Mouse (Mus musculus): ENCODE results near the gene Saa2.
"Not testable (repeated sequence)": the region's sequence is repeated elsewhere in the genome, so short reads cannot be mapped to it uniquely, and the experiment has no call there.

Saa2 gene

DNA sequence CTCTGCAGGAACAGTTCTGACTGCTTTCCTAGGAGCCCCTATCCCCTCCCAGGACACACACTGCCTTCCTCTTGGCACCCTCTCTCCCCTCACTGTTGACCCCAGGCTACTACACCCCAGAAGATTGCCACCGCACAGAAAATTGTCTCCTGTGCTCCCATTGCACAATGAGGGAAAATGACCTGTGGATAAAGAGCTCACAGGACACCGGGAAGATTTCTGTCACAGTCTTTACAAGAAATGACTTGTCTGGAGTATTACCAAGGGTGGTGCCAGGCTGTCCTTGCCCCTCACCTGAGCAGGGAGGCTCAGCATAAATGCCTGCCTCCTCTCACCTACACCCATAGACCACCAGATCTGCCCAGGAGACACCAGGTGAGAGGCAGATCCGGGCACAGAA is at the start of gene Saa2:
Gene Saa2 (plus strand): TSS at position 301 of the 400 bp plus-strand sequence.
- DNase-seq (ENCODE audit: low spot score in 2 of 2), result no peak

DNA sequence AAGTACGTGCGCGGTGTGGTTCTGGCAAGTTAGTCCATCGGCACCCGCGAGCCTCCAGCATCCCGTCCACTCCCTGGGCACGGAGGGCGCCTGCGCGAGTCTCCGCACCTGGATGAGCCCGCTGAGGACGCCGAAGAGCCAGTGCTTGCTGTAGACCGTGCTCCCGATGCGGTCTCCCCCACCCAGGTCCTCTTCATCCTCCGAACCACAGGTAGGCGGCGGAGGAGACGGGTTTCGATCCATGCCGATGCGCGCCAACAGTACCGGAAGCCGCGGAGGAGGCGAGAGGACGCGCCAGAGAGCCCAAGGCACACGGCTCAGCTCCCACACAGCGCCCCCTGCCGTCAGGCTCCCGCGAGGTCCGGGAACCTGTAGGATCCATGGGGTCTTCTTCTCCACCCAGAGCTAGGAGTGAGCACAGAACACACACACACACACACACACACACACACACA is 41.2 kb upstream of the Saa2 start, which contains the start of gene Saal1:
Gene Saal1 (minus strand): TSS at position 291 of the 455 bp plus-strand sequence.
- DNase-seq (ENCODE audit: low spot score in 2 of 2), result peak; percentile 57 to 69

DNA sequence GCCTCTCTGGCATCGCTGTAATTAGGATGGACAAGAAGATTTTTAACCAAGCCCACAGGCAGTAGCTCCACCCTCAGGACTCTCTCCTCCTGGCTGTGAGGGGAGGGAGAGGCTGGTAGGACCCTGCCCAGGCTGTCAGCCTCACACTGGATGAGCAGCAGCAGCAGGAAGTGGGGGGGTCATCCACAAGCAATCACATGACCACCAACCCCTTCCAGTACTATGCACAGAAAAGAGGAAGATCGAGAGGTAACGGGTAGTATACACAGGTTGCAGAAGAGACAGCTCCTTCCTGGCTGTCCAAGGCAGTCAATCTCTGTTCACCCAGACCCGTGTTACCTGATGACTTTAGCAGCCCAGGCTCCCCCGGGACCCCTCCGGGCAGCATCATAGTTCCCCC is 39.3 kb upstream of the Saa2 start:
- no peak for DNase-seq (ENCODE audit: low spot score in 2 of 2)

DNA sequence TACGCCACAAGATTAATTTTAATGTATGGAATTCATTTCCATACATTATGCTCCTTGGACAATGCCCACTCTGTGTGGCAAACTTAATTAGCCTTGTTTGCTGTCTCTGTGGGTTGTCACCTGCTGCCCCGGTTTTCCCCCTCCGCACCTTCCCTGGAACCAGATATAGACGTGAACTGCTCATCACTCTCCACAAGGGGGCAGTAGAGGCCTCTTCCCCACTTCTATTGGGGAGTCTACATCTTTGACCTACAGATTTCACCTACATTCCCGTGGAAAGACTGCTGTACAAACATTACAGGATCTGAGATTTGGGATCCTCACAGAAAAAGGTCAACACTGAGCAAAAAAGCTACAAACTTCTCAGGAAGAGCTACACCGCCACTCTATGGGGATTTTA is 37.1 kb upstream of the Saa2 start:
- DNase-seq (ENCODE audit: low spot score in 2 of 2), result peak; percentile 31 to 58

DNA sequence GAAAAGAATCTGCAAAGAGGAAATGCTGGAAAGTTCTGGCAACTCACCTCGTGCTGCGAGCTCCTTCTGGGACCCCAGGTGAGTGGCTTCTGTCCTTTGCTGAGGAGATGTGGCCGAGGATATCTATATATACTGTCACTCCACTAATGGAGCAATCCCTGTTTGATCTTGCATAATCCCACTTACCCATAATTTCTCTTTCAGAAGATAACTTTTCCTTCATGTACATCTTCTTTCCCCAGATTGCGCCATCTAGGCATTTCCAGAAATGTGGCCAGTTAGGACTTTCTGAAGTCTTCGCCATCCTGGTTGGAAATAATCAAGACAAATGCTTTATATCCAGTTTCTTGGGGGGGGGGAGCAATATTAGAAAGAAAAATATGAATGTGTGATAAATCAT is 36.0 kb upstream of the Saa2 start, which contains the start of gene Saa3:
Gene Saa3 (minus strand): TSS at position 101 of the 400 bp plus-strand sequence.
- no peak for DNase-seq (ENCODE audit: low spot score in 2 of 2)

DNA sequence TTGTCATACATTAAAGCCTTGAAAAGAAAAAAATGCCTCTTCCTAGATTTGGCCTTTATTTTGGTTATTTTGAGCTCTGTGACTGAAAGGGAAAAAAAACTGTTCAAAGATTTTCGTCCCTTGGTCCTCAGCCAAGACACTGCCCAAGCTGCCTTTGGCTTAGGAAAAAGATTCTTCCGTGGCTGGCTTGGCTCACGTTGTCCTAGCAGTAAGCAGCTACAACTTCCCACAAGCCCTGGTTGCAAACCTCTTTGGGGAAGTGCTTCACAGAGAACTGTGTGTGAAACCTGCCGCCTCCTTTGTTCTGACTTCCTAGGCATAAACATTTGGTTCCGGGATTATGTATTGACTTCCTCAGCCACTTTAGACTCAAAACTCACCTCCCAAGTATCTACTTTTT is 34.7 kb upstream of the Saa2 start:
- no peak for DNase-seq (ENCODE audit: low spot score in 2 of 2)

DNA sequence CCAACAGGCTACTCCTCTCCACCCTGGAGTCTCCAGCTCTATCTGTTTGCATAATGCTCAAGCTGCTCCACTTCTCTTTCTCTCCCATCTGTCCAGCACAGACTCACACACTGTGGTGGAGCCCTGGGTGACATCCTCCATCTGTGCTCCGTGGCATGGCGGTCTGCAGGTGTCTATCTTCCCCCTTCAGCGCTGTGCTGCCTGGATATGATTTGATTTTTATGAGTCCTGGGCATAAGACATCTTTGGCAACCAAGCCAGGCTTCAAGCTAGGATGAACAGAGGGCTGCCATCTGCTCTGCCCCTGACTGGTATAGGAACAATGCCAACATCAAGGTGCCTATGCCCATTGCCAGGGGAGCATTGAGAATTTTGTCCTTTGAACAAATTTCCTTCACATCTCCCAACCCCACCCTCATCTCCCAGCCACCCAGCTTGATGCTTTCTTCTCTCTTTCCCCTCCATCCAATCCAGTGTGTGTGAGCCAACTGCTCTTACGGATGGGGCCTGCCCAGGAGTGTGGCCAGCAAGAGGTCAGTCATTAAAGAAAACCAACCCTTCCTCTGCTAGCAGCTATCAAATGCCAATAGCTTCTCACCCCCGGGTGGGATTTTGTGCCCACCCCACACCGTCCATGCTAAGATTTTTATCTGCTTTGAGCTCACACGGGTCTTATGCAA is 32.9 kb upstream of the Saa2 start:
- DNase-seq (ENCODE audit: low spot score in 2 of 2), result no peak

DNA sequence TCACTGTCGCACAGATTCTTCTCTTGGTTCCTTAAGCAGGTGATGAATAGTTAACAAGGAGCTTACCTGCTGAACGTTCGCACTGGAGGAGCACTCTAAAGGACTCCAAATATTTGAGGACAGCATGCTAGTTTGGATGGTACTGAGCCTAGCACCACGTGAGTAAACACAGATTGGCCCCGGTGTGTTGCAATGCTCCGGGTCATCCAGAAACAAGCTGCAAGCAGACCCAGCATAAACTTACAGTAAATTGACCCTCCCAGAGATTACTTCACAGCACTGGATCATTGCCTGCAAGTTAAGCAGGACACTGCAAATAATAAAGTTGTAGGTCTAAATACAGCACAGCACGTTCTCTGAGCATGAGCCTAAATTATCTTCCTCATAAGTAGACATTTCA is 32.1 kb upstream of the Saa2 start:
- DNase-seq (ENCODE audit: low spot score in 2 of 2), result no peak

DNA sequence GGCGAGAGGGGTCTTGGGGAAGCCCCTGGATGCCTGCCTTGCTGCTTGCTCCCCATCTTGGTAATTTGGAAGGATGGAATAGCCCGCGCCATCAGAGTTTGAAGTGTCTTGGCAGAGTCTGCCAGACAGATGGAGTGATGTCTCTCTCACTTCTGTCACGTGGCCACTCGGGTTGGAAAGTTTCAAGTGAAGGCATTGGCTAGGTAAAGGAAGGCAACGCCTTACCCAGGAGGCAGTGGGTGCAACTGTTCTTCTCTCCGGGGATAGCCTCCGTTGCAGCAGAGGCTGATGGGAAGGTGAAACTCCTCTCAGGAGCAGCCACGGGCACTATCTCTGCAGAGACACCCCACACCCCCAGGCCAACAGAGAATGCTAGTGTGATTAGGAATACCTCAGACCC is 31.1 kb upstream of the Saa2 start:
- no peak for DNase-seq (ENCODE audit: low spot score in 2 of 2)

DNA sequence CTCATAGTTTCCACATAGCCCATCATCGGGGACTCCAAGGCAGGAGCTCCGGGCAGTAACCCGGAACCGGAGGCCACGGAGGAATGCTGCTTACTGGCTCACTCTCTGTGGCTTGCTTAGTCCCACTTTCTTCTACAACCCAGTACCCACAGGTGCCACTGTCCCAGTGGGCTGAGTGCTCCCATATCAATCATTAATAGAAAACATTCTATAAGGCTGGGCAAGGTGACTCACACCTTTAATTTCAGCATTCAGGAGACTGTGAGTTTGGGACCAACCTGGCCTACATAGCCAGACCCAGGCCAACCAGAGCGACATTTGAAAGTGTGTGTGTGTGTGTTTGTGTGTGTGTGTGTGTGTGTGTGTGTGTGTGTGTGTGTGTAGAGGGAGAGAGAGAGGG is 28.2 kb upstream of the Saa2 start:
- DNase-seq (ENCODE audit: low spot score in 2 of 2), result no peak

DNA sequence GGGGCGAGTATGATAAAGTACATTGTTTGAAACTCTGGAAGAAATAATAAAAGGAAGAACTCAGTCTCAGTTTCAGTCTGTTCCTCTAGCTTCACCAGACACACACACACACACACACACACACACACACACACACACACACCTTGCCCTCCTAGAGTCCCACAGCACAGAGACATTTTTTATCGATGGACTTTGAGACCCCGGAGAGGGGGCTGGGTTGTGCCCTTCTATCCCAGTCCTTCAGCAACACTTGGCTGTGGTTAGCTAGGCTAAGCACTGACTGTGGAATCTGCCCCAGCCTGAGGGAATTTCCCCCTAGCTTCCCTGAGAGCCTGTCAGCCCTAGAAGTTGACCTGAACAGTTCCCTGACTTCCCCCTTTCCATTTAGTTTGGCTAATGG is 27.7 kb upstream of the Saa2 start:
- DNase-seq (ENCODE audit: low spot score in 2 of 2), result no peak

DNA sequence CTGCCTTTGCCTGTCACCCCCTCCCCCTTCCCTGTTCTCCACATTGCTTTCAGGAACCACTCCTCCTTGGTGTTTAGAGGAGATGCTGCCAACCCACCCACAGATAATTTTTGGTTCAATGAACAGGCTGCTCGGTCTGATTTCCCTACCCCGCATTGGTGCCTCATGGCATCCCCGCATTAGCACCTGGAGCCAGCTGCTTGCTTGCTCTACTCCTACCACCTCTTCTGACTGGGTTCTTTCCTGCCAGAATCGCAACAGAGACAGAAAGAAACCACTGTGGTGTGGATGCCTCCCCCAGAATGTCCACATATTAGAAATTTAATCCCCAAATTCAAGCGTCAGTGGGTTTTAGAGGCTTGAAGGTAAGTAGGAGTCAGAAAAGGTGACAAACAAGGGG is 27.2 kb upstream of the Saa2 start:
- no peak for DNase-seq (ENCODE audit: low spot score in 2 of 2)

DNA sequence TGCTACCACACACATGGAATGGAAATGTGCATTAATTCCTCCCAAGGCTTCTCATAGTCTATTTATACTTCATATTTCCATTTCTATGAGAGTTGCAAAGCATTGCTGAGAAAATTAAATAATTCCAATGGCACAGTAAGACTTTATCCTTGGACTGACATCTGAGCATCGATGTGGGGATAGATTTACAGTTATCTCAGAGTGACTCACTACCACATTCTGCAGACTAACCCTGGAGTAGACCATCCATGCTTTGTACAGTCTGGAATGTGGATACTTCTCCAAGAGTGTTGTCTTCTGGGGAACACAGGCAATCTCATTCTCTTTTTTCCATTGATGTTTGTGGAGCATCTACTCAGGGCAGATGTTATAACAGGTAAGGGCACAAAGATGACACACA is 24.0 kb upstream of the Saa2 start:
- DNase-seq (ENCODE audit: low spot score in 2 of 2), result no peak

DNA sequence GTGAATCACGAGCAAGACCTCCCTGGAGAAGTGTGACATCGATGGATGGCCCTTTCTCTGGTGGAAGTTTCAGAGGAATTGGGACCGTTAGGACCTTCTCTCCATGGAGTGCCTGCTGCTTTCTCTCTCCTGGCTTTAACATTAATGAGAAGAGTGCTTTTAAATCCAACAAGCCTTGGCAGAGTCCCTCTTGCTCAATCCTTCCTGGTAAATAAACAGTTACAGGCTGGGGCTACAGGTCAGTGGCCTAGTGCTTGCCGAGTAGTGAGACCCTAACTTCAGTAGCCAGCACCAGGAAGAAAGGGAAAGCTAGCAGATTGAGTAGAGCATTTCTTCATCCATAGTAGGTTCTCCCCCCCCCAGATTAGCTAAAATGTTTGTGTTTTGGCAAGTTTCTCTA is 19.1 kb upstream of the Saa2 start, which contains the start of gene Saa4:
Gene Saa4 (minus strand): TSS at position 146 of the 400 bp plus-strand sequence.
- no peak for DNase-seq (ENCODE audit: low spot score in 2 of 2)

DNA sequence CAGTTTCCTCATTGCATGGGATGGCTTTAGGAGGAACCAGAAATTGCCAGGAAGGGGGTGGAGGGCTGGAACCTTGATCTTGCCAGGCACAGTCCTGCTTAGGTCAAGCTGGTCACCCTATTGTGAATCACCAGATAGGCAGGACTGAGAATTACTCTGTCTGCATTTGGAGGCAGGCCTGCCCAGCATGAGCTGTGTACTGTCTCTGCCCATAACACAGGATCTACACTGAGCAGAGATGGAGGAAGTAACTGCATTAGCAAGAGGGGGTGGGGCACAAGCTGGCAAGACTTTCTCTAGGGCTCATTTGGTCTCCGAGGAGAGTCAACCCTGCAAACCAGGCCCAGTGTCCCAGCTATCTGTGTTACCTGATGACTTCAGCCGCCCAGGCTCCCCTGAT is 16.6 kb upstream of the Saa2 start:
- DNase-seq (ENCODE audit: low spot score in 2 of 2), result no peak

DNA sequence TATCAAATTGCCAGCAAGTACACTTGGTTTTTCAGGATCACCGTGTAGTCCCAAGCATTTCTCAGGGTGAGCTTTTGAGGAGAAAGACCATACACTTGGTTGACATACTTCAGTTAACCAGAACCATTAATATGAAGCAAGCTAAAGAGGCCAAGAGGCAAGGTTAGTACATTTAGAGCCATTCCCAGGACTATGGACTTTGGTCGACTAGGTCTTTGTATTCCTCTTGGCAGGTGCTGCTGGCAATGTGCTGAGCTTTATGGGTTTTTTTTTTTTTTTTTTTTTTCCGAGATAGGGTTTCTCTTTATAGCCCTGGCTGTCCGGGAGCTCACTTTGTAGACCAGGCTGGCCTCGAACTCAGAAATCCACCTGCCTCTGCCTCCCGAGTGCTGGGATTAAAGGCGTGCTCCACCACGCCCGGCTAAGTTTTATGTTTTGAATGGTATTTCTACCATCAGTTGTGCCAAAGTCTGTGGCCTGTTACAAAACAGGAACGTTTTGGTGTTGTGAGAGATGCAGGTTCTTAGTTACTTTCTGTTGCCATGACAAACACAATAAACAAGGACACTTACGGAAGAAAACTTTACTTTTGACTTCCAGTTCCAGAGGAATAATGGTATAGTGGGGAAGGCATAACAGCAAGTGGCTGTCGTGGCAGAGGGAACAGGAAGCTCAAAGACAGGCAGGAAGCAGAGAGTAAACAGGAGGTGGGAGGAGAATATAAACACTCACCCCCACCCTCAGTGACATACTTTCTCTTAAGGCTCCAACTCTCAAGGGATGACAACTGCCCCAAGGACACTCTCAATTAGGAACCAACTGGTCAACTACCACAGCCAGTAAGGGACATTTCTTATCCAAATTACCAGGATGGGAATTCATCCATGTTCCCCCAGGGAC is 12.8 kb upstream of the Saa2 start:
- no peak for DNase-seq (ENCODE audit: low spot score in 2 of 2)

DNA sequence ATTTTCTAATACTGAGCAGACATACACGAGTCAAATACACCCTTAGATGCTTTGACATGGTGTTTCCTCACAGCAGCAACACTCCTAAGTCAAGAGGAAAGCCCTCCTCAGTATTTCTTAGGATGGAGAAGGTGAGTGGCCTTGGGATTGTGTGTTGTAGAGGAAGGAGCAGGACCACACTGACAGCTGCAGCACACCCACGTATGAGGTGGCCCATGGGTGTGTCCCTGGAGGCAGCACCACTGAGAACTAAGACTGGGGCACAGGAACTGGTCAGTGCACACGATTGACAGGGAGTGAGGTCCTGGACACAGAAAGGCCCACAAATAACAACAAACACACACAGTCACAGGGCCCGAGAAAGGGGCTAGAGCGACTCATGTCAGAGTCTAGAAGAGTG is 11.5 kb upstream of the Saa2 start:
- DNase-seq (ENCODE audit: low spot score in 2 of 2), result not testable (repeated sequence)

DNA sequence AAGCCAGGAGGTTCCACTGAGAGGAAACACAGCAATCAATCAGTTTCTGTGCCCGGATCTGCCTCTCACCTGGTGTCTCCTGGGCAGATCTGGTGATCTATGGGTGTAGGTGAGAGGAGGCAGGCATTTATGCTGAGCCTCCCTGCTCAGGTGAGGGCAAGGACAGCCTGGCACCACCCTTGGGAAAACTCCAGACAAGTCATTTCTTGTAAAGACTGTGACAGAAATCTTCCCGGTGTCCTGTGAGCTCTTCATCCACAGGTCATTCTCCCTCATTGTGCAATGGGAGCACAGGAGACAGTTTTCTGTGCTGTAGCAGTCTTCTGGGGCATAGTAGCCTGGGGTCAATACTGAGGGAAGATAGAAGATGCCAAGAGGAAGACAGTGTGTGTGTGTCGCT is 8.7 kb upstream of the Saa2 start, which contains the start of gene Saa1:
Gene Saa1 (minus strand): TSS at position 101 of the 400 bp plus-strand sequence.
- DNase-seq (ENCODE audit: low spot score in 2 of 2), result not testable (repeated sequence)

DNA sequence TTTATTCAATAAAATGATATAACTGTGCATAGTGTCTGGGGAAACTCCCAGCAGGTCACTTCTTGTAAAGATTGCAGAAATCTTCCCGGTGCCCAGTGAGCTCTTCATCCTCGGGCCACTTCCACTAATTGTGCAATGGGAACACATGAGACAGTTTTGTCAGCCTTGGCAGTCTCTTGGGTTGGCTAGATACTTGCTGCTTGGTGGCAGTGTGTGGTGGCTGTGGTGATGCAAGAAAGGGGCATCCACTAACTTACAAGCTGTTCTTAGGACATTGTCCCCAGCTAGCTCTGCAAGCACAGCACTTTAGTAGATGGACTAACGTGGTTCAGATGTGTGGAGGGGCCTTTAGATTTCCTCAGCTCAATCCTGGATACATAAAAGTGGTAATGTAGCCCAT is 5.8 kb upstream of the Saa2 start:
- DNase-seq (ENCODE audit: low spot score in 2 of 2), result no peak

DNA sequence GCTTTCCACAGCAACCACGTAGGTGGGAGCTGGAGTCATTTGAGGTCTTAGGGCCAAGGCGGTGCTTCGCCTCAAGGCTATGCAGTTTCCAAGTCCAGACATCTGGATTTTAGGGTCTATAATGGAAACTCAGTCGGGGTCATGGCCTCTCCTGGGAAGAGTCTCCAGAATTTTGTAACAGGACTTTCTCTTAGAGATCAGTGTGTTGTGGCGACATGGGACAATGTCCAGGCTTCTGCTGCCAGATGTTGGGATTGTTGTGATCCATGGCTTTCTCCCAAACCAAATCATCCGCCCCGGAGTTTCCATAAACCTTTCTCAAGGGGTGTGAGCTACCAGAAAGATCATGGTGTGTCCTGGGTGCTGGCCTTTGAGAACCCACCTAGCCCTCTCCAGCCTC is 5.2 kb upstream of the Saa2 start:
- DNase-seq (ENCODE audit: low spot score in 2 of 2), result no peak

DNA sequence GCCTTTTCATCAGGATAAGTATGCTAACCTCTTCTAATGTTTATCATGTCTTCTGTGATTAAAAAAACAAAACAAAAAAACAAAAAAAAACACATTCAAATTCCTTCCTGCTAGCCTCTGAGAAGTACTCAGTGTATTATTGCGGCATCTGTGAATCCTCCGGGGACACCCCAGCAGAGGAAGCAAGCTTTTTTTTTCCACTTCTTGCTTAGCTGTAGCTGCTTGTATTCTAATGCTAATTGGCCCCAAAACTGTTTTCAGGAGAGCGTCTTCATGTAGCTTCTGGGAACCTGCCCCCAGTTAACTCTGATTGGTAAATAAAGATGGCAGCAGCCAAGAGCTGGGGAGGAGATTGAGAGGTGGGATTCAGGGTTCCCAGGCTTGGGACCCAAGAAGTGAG is 3.1 kb upstream of the Saa2 start:
- no peak for DNase-seq (ENCODE audit: low spot score in 2 of 2)

DNA sequence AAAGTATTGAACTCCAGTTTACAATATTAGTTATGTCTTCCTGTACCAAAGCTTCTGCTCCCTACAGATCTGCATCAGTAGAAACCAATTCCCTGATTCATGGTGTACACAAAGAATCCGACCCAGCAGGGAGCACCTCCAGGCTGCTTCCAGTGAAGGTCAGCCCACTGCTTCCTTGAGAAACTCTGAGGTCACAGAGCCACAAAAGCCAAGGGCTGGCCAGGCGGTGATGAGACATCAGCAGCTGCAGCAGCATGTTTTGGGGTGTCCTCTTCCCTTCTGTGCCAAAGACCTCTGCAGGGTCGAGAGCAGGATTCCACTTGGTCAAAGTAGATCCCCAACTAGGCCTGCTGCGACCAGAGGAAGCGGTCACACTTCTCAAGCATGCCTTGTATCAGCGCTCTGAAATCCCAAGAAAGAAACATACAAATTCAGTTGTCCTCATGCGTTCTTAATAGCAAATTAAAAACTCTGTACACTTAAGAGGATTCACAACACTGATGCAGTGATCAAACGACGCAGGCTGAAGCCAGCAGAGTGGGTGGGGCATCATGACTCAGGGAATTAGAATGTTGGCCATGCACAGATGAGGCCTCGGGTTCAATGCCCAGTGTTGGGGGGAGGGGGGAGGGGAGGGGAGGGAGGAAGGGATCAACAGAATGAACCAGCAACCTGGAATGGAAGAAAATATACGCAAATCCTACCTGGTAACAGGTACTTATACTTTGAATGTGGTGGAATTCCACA is 9.6 kb downstream of the Saa2 start:
- DNase-seq (ENCODE audit: low spot score in 2 of 2), result no peak

All from frontal cortex, postnatal 25 days (tissue).